Mouse (Mus musculus): ENCODE data around the gene Tbc1d32. TPM values are rescaled to one million over a fixed set of nuclear protein-coding genes. Genes with fewer than 3 reads are reported as not detected.
A peak's percentile ranks its signal among the peaks of the same experiment; 100 is the strongest.

The Tbc1d32 gene
- total RNA-seq, 2 experiments from 2014 or later, result 8.2 to 9.2 TPM

- no peak for DNase-seq (ENCODE audit: low spot score in 2 of 2)
- intact Hi-C loops (cut with DNase I), result no loop called here
Measured at GRCm38 (mm10) chr10:56126972-56127371, 101.5 kb downstream of the Tbc1d32 start.

DNA sequence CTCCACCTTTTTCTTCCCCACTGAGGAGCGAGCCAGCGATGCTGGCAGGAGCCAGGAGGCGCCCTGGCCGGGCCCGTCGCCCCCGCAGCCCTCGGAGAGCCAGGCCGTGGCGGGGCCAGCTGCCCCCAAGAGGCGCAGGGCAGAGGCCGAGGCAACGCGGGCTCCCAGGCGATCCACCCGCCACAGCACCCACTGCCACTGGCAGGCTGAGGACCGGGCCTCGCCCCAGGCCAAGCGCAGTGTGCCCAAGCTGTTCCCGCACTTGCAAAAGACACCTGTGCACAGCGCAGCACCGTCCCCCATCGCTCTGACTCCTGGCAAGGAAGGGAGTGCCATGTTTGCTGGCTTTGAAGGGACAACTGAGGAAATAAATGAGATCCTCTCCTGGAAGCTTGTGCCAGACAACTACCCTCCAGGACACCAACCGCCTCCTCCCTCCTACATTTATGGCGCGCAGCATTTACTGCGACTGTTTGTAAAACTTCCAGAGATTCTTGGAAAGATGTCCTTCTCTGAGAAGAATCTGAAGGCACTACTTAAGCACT is 112.8 kb downstream of the Tbc1d32 start:
- peak; percentile 27 to 28 for DNase-seq (ENCODE audit: low spot score in 2 of 2)
- intact Hi-C loops (cut with DNase I), result loop anchor here (5.0 kb wide), 1 partner anchor 112 kb away; the partner anchor contains the start of gene Tbc1d32

- DNase-seq (ENCODE audit: low spot score in 2 of 2), result peak; percentile 76 to 77
- intact Hi-C loops (cut with DNase I), result loop anchor here (5.0 kb wide), 1 partner anchor 112 kb away; the partner anchor contains the start of gene Tbc1d32
Measured at GRCm38 (mm10) chr10:56114951-56115635, 113.4 kb downstream of the Tbc1d32 start.

DNA sequence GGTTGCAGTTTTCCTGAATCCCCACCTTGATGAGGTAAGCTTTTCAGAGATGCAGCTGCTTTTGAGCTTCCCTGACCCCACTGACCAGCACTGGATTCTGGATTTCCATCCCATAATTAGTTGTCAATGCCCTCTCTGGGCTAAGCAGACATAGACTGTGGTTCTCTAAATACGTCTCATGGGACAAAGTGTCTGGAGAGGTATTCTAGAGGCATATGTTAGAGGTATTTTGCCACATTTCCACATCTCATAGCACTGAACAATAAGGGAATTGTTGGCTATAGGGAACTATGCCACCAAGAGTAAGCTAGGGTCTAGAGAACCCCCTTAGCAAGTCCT is 121.5 kb downstream of the Tbc1d32 start:
- intact Hi-C loops (cut with DNase I), result loop anchor here (10.0 kb wide), 1 partner anchor 228 kb away; no protein-coding TSS in a partner anchor

GRCm38 (mm10) chr10:56106333-56106995 is 122.0 kb downstream of the Tbc1d32 start, which contains the start of gene Msl3l2:
Gene Msl3l2, plus strand, starts transcription at chr10:56106917.
- peak; percentile 93 to 98 for DNase-seq (ENCODE audit: low spot score in 2 of 2)
- intact Hi-C loops (cut with DNase I), result loop anchor here (10.0 kb wide), 1 partner anchor 228 kb away; no protein-coding TSS in a partner anchor

More for the DNA sequence above, 121.5 kb downstream of the Tbc1d32 start:
- no peak for DNase-seq (ENCODE audit: low spot score in 2 of 2)

- DNase-seq (ENCODE audit: low spot score in 2 of 2), result no peak
- intact Hi-C loops (cut with DNase I), result loop anchor here (10.0 kb wide), 1 partner anchor 235 kb away; no protein-coding TSS in a partner anchor
Measured at GRCm38 (mm10) chr10:56099641-56100310, 128.7 kb downstream of the Tbc1d32 start.

- intact Hi-C loops (cut with DNase I), result no loop called here
Measured at GRCm38 (mm10) chr10:56099126-56099525, 129.4 kb downstream of the Tbc1d32 start.

DNA sequence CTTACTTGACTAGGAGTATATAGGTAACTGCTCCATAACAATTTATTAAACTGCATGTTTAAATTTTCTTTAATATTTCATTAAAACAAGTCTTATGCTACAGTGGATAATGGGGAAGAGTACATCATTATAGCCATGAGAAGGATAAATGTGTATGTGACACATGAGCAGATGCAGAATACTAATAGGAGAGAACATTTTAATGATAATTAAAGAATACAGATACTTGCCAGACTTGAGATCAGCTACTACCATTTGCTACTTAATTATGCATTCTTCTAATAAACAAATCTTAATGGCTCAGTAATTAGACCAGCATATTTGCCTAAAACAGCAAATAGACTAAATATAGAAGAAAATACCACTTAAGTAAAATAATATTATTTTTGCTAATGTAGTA is 131.7 kb downstream of the Tbc1d32 start:
- intact Hi-C loops (cut with DNase I), result no loop called here
- DNase-seq (ENCODE audit: low spot score in 2 of 2), result no peak

More at GRCm38 (mm10) chr10:56099126-56099525, 129.4 kb downstream of the Tbc1d32 start:
- DNase-seq (ENCODE audit: low spot score in 2 of 2), result no peak

DNA sequence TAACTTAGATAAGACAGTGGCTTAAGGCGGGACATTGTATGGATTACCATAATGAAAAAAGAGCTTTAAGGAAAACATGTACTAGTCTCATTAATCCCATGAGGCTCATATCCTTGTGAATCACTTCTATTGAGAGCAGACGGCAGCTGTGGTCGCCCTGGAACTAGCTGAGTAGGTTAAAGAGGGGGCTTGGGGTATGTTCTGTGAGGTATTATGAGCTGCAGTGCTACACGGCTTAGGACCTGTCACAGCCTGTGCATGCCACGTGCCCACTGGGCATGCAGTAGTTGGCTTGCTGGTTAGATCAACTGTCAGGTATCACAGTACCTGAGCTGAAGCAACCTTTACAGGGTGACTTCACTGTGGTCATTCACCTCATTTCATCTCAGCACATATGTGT is 133.9 kb downstream of the Tbc1d32 start:
- DNase-seq (ENCODE audit: low spot score in 2 of 2), result no peak
- intact Hi-C loops (cut with DNase I), result no loop called here

- no peak for DNase-seq (ENCODE audit: low spot score in 2 of 2)
- intact Hi-C loops (cut with DNase I), result no loop called here
Measured at GRCm38 (mm10) chr10:56089714-56090113, 138.8 kb downstream of the Tbc1d32 start.

DNA sequence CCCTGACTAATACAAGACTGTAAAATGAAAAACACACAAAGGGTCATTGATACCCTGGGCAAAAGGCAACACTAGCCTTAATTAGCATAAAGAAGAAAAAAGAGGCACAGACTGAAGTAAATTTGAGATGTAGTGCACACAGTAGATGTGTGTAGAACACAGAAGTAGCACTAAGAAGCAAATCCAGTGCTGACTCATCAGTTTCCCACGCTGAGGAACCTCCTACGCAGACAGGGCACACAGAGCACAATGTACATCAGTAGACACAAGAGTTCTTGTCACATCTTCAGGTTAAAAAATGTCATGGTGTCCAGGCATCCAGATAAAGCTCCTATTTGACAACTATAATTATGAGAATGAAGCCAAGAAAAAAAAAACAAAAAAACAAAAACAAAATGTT is 165.7 kb downstream of the Tbc1d32 start:
- intact Hi-C loops (cut with DNase I), result no loop called here

DNA sequence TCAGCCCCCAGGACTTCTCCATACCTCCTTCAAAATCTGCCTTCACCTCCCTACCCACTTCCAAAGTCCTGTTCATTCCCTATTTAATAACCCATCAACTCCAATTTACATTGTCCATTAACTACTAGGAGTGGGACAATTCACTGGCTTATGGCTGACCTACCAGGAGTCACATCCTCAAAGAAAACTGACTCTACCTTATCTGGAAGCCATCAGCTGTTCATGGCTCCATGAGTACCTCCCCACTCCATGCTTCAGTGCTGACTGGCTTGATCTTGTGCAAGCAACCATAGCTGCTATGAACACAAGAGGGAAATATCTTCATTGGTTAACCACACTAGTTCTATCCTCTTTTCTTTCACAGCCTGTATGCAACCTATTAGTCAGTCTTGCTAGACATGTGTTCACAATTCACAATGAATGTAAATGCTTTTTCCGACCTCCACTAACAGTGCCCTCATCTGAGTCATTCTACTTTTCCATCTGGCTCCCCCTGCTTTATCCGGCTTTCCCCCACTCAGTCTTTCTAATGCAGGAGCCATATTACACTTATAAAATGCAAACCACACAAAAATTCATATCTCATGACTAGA is 167.2 kb downstream of the Tbc1d32 start:
- intact Hi-C loops (cut with DNase I), result no loop called here
- DNase-seq (ENCODE audit: low spot score in 2 of 2), result no peak

More for the DNA sequence above, 165.7 kb downstream of the Tbc1d32 start:
- DNase-seq (ENCODE audit: low spot score in 2 of 2), result peak in 1 of 2 experiments; percentile 25

GRCm38 (mm10) chr10:56058979-56059422 is 169.5 kb downstream of the Tbc1d32 start:
- peak; percentile 15 to 33 for DNase-seq (ENCODE audit: low spot score in 2 of 2)
- intact Hi-C loops (cut with DNase I), result no loop called here

DNA sequence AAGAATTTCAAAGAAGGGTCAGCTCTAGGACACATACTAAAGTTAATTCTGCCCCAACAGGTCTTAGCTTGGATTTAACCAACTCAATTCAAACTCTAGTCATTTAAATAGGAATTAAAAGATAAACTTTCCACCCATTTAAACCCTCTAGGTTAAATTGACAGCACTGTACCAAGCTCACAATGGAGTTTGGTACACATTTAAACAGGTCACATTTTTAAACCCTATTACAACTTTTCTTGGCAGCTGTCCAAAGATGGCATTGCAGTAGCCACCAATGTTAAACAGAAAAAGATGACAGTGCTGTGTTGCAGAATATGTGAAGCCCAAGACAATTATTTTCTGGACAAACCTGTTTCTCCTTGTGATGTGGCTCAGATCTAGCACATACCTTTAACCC is 203.1 kb downstream of the Tbc1d32 start:
- intact Hi-C loops (cut with DNase I), result no loop called here
- DNase-seq (ENCODE audit: low spot score in 2 of 2), result no peak

DNA sequence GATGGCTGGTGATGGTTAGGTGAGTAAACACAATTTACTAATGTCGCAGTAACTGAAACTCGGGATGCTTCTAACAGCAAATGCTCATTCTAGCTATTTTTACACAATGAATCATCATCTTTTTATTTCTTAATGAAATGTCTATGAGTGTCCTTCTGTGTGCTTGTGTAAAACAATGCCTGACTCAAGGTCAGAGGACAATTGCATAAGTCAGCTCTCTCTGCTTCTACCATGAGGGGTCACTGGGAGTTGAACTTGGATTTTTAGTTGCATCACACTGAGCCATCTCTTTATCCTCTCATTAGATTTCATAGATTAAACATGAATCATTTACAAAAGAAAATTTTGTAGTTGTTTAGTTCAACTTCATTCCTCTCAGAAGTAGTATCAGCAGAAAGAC is 203.9 kb downstream of the Tbc1d32 start:
- intact Hi-C loops (cut with DNase I), result no loop called here
- no peak for DNase-seq (ENCODE audit: low spot score in 2 of 2)

- intact Hi-C loops (cut with DNase I), result loop anchor here (5.0 kb wide), 1 partner anchor 1903 kb away; the partner anchor contains the start of gene Man1a
- DNase-seq (ENCODE audit: low spot score in 2 of 2), result peak; percentile 76 to 82
Measured at GRCm38 (mm10) chr10:55979898-55980521, 248.5 kb downstream of the Tbc1d32 start.

GRCm38 (mm10) chr10:55978001-55978400 is 250.5 kb downstream of the Tbc1d32 start:
- intact Hi-C loops (cut with DNase I), result no loop called here
- DNase-seq (ENCODE audit: low spot score in 2 of 2), result no peak

Data from left cerebral cortex, postnatal 14 days (tissue).